Mouse (Mus musculus) myocyte (in vitro differentiated cells): Measurements from ENCODE around the gene Nisch.

Experiments used
- MAX ChIP-seq: IDR thresholded peaks from one replicate; pipeline ENCODE4 v1.6.1; 2011; ENCODE audit warnings: low read depth, mild to moderate bottlenecking, control low read depth
- POLR2A ChIP-seq: IDR thresholded peaks from one replicate; pipeline ENCODE4 v1.6.1; 2011; ENCODE audit warnings: low read depth, mild to moderate bottlenecking, control low read depth, moderate library complexity; ENCODE audit not compliant: insufficient read length
- TCF12 ChIP-seq: IDR thresholded peaks from one replicate; pipeline ENCODE4 v1.6.1; 2011; ENCODE audit warnings: mild to moderate bottlenecking, control low read depth; ENCODE audit not compliant: poor library complexity, insufficient read depth, severe bottlenecking
- USF1 ChIP-seq: IDR thresholded peaks from one replicate; pipeline ENCODE4 v1.6.1; 2011; ENCODE audit warnings: low read depth, mild to moderate bottlenecking, control low read depth, moderate library complexity

GRCm38 (mm10) chr14:31260374-31260773 lies 43.6 kb upstream of the Nisch start:
- TF ChIP-seq TCF12 (no peak), POLR2A (no peak), MAX (no peak), USF1 (no peak)
